Mouse (Mus musculus) brown adipose tissue, adult 24 weeks (tissue): ENCODE results near the gene Col12a1. TPM values are rescaled to one million over a fixed set of nuclear protein-coding genes. Genes with fewer than 3 reads are reported as not detected.

Source experiments
- H3K27ac ChIP-seq: fragments of 200-500 bp; replicated peaks from 2 replicates; pipeline ENCODE4 v1.5.1; 2012; ENCODE audit warnings: low read depth, mild to moderate bottlenecking, low read length
- H3K4me1 ChIP-seq: fragments of 200-500 bp; 2 replicates; pipeline ENCODE4 v1.6.1; 2012; ENCODE audit warnings: low read length, mixed read lengths; ENCODE audit not compliant: control insufficient read depth, insufficient read depth, insufficient read length
- H3K4me3 ChIP-seq: fragments of 200-500 bp; 2 replicates; pipeline ENCODE4 v1.5.1; 2012; ENCODE audit warnings: low read depth, mild to moderate bottlenecking, low read length, moderate library complexity; ENCODE audit not compliant: insufficient read depth
- polyA plus RNA-seq: library from polyadenylated mRNA; stranded (reverse); fragments of >200 nt; gene quantifications from 2 replicates; pipeline ENCODE4 v1.2.4, GENCODE M21; 2012; ENCODE audit not compliant: missing spikeins, insufficient read depth, insufficient read length

The Col12a1 gene
- polyA plus RNA-seq: 2.1 and 5.5 TPM in 2 replicates

GRCm38 (mm10) chr9:79718481-79719370 is at the start of gene Col12a1:
Gene Col12a1 (minus strand): TSS chr9:79718831.
- peak within 1 kb of the TSS; percentile 64 for H3K4me3 ChIP-seq
- no peak within 1 kb of the TSS for H3K27ac ChIP-seq
- H3K4me1 ChIP-seq: peaks cover 17% of the 10 kb centered on the region

- H3K4me1 ChIP-seq: no peaks in the 10 kb centered on the region
- no peak overlapping the region for H3K27ac ChIP-seq
- no peak overlapping the region for H3K4me3 ChIP-seq
These were observed 48.4 kb upstream of the Col12a1 start for GRCm38 (mm10) chr9:79766991-79767545.

GRCm38 (mm10) chr9:79765329-79765728 is 46.7 kb upstream of the Col12a1 start:
- H3K27ac ChIP-seq: no peak overlapping the region
- H3K4me3 ChIP-seq: no peak overlapping the region
- H3K4me1 ChIP-seq: no peaks in the 10 kb centered on the region

GRCm38 (mm10) chr9:79762519-79762918 is 43.9 kb upstream of the Col12a1 start:
- Histone ChIP-seq H3K27ac (no peak overlapping the region), H3K4me3 (no peak overlapping the region), H3K4me1 (peaks cover 4% of the 10 kb centered on the region; the same call in 1 of the 2 replicates)

GRCm38 (mm10) chr9:79760076-79760475 is 41.4 kb upstream of the Col12a1 start:
- Histone ChIP-seq H3K27ac (peak overlapping the region; percentile 74), H3K4me3 (peak overlapping the region; percentile 68), H3K4me1 (peaks cover 5% of the 10 kb centered on the region; the same call in 1 of the 2 replicates)

- peak within 1 kb of the TSS; percentile 99 for H3K27ac ChIP-seq
- peaks cover 5% of the 10 kb centered on the region; the same call in 1 of the 2 replicates for H3K4me1 ChIP-seq
- peak within 1 kb of the TSS; percentile 96 for H3K4me3 ChIP-seq
These were observed 40.9 kb upstream of the Col12a1 start, which contains the start of gene Cox7a2 for GRCm38 (mm10) chr9:79759385-79760005. Gene Cox7a2 (minus strand): TSS chr9:79759878.

- Histone ChIP-seq H3K4me1 (peaks cover 5% of the 10 kb centered on the region; the same call in 1 of the 2 replicates), H3K27ac (no peak overlapping the region), H3K4me3 (no peak overlapping the region)
These were observed 36.7 kb upstream of the Col12a1 start for GRCm38 (mm10) chr9:79755311-79755710.

GRCm38 (mm10) chr9:79751846-79752245 is 33.2 kb upstream of the Col12a1 start:
- Histone ChIP-seq H3K4me3 (no peak overlapping the region), H3K27ac (no peak overlapping the region), H3K4me1 (no peaks in the 10 kb centered on the region)

- no peaks in the 10 kb centered on the region for H3K4me1 ChIP-seq
- H3K4me3 ChIP-seq: no peak overlapping the region
- H3K27ac ChIP-seq: no peak overlapping the region
These were observed 32.1 kb upstream of the Col12a1 start for GRCm38 (mm10) chr9:79750709-79751108.

GRCm38 (mm10) chr9:79745036-79745435 is 26.4 kb upstream of the Col12a1 start:
- no peaks in the 10 kb centered on the region for H3K4me1 ChIP-seq
- no peak overlapping the region for H3K27ac ChIP-seq
- H3K4me3 ChIP-seq: no peak overlapping the region

GRCm38 (mm10) chr9:79735608-79736007 is 17.0 kb upstream of the Col12a1 start:
- no peak overlapping the region for H3K4me3 ChIP-seq
- H3K27ac ChIP-seq: no peak overlapping the region
- H3K4me1 ChIP-seq: no peaks in the 10 kb centered on the region

GRCm38 (mm10) chr9:79730301-79730700 is 11.7 kb upstream of the Col12a1 start:
- H3K4me3 ChIP-seq: no peak overlapping the region
- no peaks in the 10 kb centered on the region for H3K4me1 ChIP-seq
- no peak overlapping the region for H3K27ac ChIP-seq

- no peak overlapping the region for H3K27ac ChIP-seq
- H3K4me1 ChIP-seq: peaks cover 7% of the 10 kb centered on the region
- no peak overlapping the region for H3K4me3 ChIP-seq
These were observed 4.5 kb upstream of the Col12a1 start for GRCm38 (mm10) chr9:79723090-79723489.

GRCm38 (mm10) chr9:79721056-79721455 is 2.4 kb upstream of the Col12a1 start:
- peaks cover 7% of the 10 kb centered on the region for H3K4me1 ChIP-seq

GRCm38 (mm10) chr9:79720143-79720542 is 1.5 kb upstream of the Col12a1 start:
- Histone ChIP-seq H3K27ac (no peak overlapping the region), H3K4me3 (no peak overlapping the region), H3K4me1 (peaks cover 11% of the 10 kb centered on the region)

More at GRCm38 (mm10) chr9:79721056-79721455, 2.4 kb upstream of the Col12a1 start:
- Histone ChIP-seq H3K4me3 (no peak overlapping the region), H3K27ac (no peak overlapping the region)
